Mouse (Mus musculus): Measurements from ENCODE around the gene Ncan.

GRCm38 (mm10) chr8:70043996-70044395 is 76.7 kb downstream of the Ncan start:
- no peak for TF ChIP-seq CTCF (IDR thresholded peaks at IDR 0.05; ENCODE audit: extremely low read depth, insufficient read depth, low read length)
- no peak for TF ChIP-seq POLR2A (IDR thresholded peaks at IDR 0.05; ENCODE audit: extremely low read depth, insufficient read depth, low read length)

All from cortical plate, adult 2 months (tissue).